Mouse (Mus musculus) intestine, postnatal 0 days (tissue): ENCODE measurements at regions not wholly inside any gene's neighbourhood (a gene's known extent, or its start where the extent isn't known, plus 50 kb on each side); places are given as distances from the start of the nearest gene placed in this dataset.
"Not testable (repeated sequence)": the region's sequence is repeated elsewhere in the genome, so short reads cannot be mapped to it uniquely, and the experiment has no call there.

Experiments used
- ATAC-seq: fragments of 200-750 bp; cut with Nextera tagmentation; 2 replicates; pipeline ENCODE4 v1.8.0; 2017; ENCODE audit warnings: mild to moderate bottlenecking, moderate TSS enrichment, moderate library complexity
- H3K27ac ChIP-seq: fragments of 300-500 bp; sonication (generic); 2 replicates; pipeline ENCODE4 v1.5.1; 2014; ENCODE audit warnings: mild to moderate bottlenecking, low read depth, low read length, moderate library complexity
- H3K27me3 ChIP-seq: fragments of 300-500 bp; sonication (generic); replicated peaks from 2 replicates; pipeline ENCODE4 v1.6.1; 2014; ENCODE audit warnings: low read length, mixed read lengths; ENCODE audit not compliant: control insufficient read depth, insufficient read depth
- H3K36me3 ChIP-seq: fragments of 300-500 bp; sonication (generic); 2 replicates; pipeline ENCODE4 v1.6.1; 2014; ENCODE audit warnings: mild to moderate bottlenecking, moderate library complexity; ENCODE audit not compliant: control insufficient read depth, insufficient read depth
- H3K4me1 ChIP-seq: fragments of 300-500 bp; sonication (generic); replicated peaks from 2 replicates; pipeline ENCODE4 v1.6.1; 2014; ENCODE audit warnings: antibody characterized with exemption, low read length, mixed read lengths; ENCODE audit not compliant: control insufficient read depth, insufficient read depth
- H3K4me2 ChIP-seq: fragments of 300-500 bp; sonication (generic); replicated peaks from 2 replicates; pipeline ENCODE4 v1.6.1; 2014; ENCODE audit warnings: low read depth, mild to moderate bottlenecking, moderate library complexity
- H3K4me3 ChIP-seq: fragments of 300-500 bp; sonication (generic); 2 replicates; pipeline ENCODE4 v1.5.1; 2014; ENCODE audit warnings: low read depth, low read length
- H3K9ac ChIP-seq: fragments of 300-500 bp; sonication (generic); 2 replicates; pipeline ENCODE4 v1.6.1; 2014; ENCODE audit warnings: mild to moderate bottlenecking, low read depth, low read length
- H3K9me3 ChIP-seq: fragments of 300-500 bp; sonication (generic); 2 replicates; pipeline ENCODE4 v1.6.1; 2016; ENCODE audit warnings: mixed run types; ENCODE audit not compliant: control insufficient read depth
- CTCF ChIP-seq: sonication (generic); IDR thresholded peaks from 2 replicates; pipeline ENCODE4 v1.5.1; 2016; ENCODE audit warnings: low read depth, mild to moderate bottlenecking, control low read depth, antibody characterized with exemption, moderate library complexity
- WGBS: fragments of 180-500 bp; shearing (Covaris S2); extraction: QIAGEN DNeasy Blood & Tissue Kit; methylation state at CpG from one replicate; pipeline ENCODE4 v1.1.7; 2014; 5-methylcytosine and 5-hydroxymethylcytosine counted together

GRCm38 (mm10) chr9:72183336-72183735, 71.7 kb upstream of the Tcf12 start:
- no peak for ATAC-seq
- H3K27me3 ChIP-seq = no peaks in the 10 kb centered on the region
- no peaks in the 10 kb centered on the region for H3K9me3 ChIP-seq
- H3K4me3 ChIP-seq = no peak overlapping the region
- no peaks in the 10 kb centered on the region for H3K4me1 ChIP-seq
- H3K36me3 ChIP-seq = no peaks in the 10 kb centered on the region
- no peak overlapping the region for H3K9ac ChIP-seq
- no peak overlapping the region for H3K4me2 ChIP-seq
- H3K27ac ChIP-seq = no peak overlapping the region
- no peak for TF ChIP-seq CTCF
- 93% methylated on average over 10 of the region's 10 CpGs for WGBS

GRCm38 (mm10) chr9:72183925-72184324, 72.3 kb upstream of the Tcf12 start:
- H3K4me2 ChIP-seq = no peak overlapping the region
- no peaks in the 10 kb centered on the region for H3K27me3 ChIP-seq
- no peaks in the 10 kb centered on the region for H3K36me3 ChIP-seq
- H3K4me1 ChIP-seq = no peaks in the 10 kb centered on the region
- no peak overlapping the region for H3K9ac ChIP-seq
- TF ChIP-seq CTCF = no peak
- WGBS = 68% methylated on average over 10 of the region's 10 CpGs
- no peak overlapping the region for H3K4me3 ChIP-seq
- ATAC-seq = no peak
- H3K27ac ChIP-seq = no peak overlapping the region
- H3K9me3 ChIP-seq = no peaks in the 10 kb centered on the region

- 82% methylated on average over 7 of the region's 7 CpGs for WGBS
- Histone ChIP-seq H3K4me2 (no peak overlapping the region), H3K27me3 (no peaks in the 10 kb centered on the region), H3K4me3 (no peak overlapping the region), H3K36me3 (no peaks in the 10 kb centered on the region), H3K9me3 (no peaks in the 10 kb centered on the region), H3K27ac (no peak overlapping the region), H3K9ac (no peak overlapping the region), H3K4me1 (no peaks in the 10 kb centered on the region)
- no peak for ATAC-seq
- no peak for TF ChIP-seq CTCF
Observed at GRCm38 (mm10) chr9:72189867-72190266, 78.2 kb upstream of the Tcf12 start.

- H3K36me3 ChIP-seq = no peaks in the 10 kb centered on the region
- no peak overlapping the region for H3K27ac ChIP-seq
- no peak for TF ChIP-seq CTCF
- 81% methylated on average over 4 of the region's 4 CpGs for WGBS
- H3K27me3 ChIP-seq = no peaks in the 10 kb centered on the region
- H3K4me3 ChIP-seq = no peak overlapping the region
- H3K9me3 ChIP-seq = no peaks in the 10 kb centered on the region
- no peak overlapping the region for H3K4me2 ChIP-seq
- H3K9ac ChIP-seq = no peak overlapping the region
- H3K4me1 ChIP-seq = no peaks in the 10 kb centered on the region
- ATAC-seq = no peak
Observed at GRCm38 (mm10) chr9:72190631-72191030, 79.0 kb upstream of the Tcf12 start.

GRCm38 (mm10) chr9:72191091-72191490, 79.4 kb upstream of the Tcf12 start:
- H3K4me3 ChIP-seq = no peak overlapping the region
- WGBS = 82% methylated on average over 8 of the region's 8 CpGs
- no peak for TF ChIP-seq CTCF
- H3K36me3 ChIP-seq = no peaks in the 10 kb centered on the region
- H3K27ac ChIP-seq = no peak overlapping the region
- H3K4me2 ChIP-seq = no peak overlapping the region
- no peak overlapping the region for H3K9ac ChIP-seq
- H3K4me1 ChIP-seq = no peaks in the 10 kb centered on the region
- H3K27me3 ChIP-seq = no peaks in the 10 kb centered on the region
- no peaks in the 10 kb centered on the region for H3K9me3 ChIP-seq
- no peak for ATAC-seq

- H3K9me3 ChIP-seq = no peaks in the 10 kb centered on the region
- no peak overlapping the region for H3K9ac ChIP-seq
- peak; percentile 91 for TF ChIP-seq CTCF
- no peak overlapping the region for H3K4me3 ChIP-seq
- H3K4me2 ChIP-seq = no peak overlapping the region
- 55% methylated on average over 8 of the region's 8 CpGs for WGBS
- H3K27me3 ChIP-seq = no peaks in the 10 kb centered on the region
- H3K36me3 ChIP-seq = no peaks in the 10 kb centered on the region
- H3K27ac ChIP-seq = no peak overlapping the region
- ATAC-seq = no peak
- H3K4me1 ChIP-seq = no peaks in the 10 kb centered on the region
Observed at GRCm38 (mm10) chr9:72192051-72192952, 80.6 kb upstream of the Tcf12 start.

GRCm38 (mm10) chr9:72192953-72193337, 81.3 kb upstream of the Tcf12 start:
- WGBS = 84% methylated on average over 1 of the region's 1 CpGs
- ATAC-seq = not testable (repeated sequence)

More at GRCm38 (mm10) chr9:72192953-72193337, 81.3 kb upstream of the Tcf12 start:
- H3K27ac ChIP-seq, H3K36me3 ChIP-seq, H3K4me3 ChIP-seq, H3K4me2 ChIP-seq, H3K9me3 ChIP-seq, H3K9ac ChIP-seq, H3K4me1 ChIP-seq, H3K27me3 ChIP-seq: not testable (repeated sequence)
